Mouse (Mus musculus): ENCODE results near the gene Itga4.
A peak's percentile ranks its signal among the peaks of the same experiment; 100 is the strongest.

Itga4 gene

DNA sequence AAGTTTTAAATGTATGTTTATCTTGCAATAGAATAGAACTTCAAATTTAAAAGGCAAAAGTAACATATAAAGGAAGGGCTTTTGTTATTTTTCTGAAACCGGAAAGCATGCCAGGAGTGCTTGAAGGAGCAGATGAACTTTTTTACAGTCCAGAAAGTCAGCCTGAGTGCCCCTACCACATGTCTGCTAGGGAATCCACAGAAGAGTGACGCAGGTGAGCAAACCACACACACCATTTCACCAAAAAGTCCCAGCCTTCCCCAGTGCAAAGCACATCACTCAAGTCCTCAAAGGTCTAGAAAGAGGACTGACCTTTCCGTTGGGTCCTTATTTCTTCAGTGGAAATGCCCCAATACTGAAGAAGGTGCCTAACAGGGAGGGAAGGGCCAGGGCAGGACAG lies 11.3 kb downstream of the Itga4 start:
- DNase-seq (ENCODE audit: low read depth, low spot score), result no peak

- no peak for DNase-seq (ENCODE audit: low read depth, low spot score)
Measured at GRCm38 (mm10) chr2:79267181-79267580, 12.0 kb downstream of the Itga4 start.

DNA sequence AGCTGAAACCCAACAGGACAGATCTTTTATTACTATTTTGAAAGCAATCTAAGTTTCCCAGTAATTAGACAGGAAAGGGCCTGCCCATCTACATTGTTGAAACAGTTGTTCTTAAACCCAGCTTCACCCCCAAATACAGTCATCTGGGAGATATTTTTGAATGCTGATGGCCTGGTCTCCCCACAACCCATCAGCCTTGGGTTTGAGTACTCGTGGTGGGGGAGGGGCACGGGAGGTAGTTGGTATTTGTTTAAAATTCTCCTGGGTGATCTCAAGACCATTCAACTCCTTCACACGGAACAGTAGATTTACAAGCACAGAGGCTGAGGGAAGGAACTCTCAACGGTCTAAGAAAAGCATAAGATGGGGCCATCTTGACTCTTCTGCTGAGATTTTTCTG lies 13.6 kb downstream of the Itga4 start:
- no peak for DNase-seq (ENCODE audit: low read depth, low spot score)

- DNase-seq (ENCODE audit: low read depth, low spot score), result no peak
Measured at GRCm38 (mm10) chr2:79270034-79270535, 14.9 kb downstream of the Itga4 start.

DNA sequence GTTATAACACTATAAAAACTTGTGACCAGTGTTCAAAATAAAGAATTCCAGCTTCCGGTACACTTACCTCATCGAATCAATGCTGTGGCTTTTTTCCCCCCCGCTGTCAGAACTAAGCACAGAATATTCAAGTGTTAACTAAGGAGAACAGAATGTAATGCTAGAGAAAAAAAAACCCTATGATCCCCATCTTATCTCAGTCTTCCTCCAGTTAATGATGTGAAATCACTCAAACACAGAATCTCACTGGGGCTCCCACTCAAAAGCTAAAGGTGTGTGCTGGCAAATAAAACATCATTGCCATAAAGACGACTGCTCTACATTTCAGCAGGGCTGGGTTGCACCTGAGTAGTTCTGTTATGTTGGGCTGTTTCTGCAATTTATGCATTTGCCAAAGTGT lies 16.6 kb downstream of the Itga4 start:
- DNase-seq (ENCODE audit: low read depth, low spot score), result no peak

DNA sequence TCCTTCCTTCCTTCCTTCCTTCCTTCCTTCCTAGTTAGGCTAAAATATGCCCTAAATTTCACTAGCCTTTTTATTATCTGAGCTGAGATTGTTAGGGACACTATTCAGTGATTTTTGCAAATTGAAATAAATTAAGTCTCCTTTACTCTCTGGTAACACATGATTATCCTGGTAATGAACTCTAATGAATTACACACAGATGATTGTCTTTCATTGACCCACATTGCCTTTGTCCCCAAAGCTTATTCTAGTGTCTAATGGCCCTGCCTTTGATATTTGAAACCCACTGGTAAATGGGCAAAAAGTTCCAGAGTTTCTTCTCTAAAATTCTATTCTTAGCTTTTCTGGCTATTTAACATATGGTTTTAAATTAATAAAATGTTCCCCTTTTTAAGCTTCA lies 23.4 kb downstream of the Itga4 start:
- no peak for DNase-seq (ENCODE audit: low read depth, low spot score)

- no peak for DNase-seq (ENCODE audit: low read depth, low spot score)
Measured at GRCm38 (mm10) chr2:79284206-79284605, 29.0 kb downstream of the Itga4 start.

GRCm38 (mm10) chr2:79290149-79290548 lies 34.9 kb downstream of the Itga4 start:
- DNase-seq (ENCODE audit: low read depth, low spot score), result peak; percentile 8

DNA sequence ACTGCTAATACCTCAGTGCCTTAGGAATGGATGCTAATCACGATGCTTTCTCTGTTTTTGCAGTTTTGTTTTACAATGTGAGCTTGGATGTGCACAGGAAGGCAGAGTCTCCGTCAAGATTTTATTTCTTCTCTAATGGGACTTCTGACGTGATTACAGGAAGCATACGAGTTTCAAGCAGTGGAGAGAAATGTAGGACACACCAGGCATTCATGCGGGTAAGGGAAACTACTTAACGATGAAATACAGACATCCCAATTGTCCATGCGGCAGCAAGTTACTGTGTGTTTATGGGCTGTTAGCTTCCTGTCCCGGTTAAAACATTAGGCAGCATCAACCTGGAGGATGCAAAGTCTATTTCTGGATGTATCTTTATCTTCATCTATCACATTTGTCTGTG lies 36.7 kb downstream of the Itga4 start:
- DNase-seq (ENCODE audit: low read depth, low spot score), result no peak

DNA sequence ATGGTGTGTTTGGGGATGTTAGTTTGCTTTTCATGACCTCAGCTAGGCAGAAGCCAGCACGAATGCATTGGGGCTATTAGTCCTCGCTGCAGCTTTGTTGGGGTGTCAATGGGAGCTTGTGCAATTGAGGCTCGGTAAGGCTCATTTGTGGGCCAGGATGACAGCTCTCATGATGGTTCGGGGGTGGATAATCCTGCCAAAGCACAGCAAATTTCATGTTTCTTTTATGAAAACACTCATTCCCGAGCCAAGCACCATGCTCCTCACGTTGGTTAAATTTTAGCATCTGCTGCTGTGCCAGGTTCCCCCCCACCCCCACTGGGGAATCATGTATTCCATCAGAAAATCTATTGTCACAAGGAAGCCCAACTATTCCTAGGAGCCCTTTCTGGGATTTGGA lies 37.2 kb downstream of the Itga4 start:
- peak; percentile 63 for DNase-seq (ENCODE audit: low read depth, low spot score)

- DNase-seq (ENCODE audit: low read depth, low spot score), result no peak
Measured at GRCm38 (mm10) chr2:79302398-79302797, 47.2 kb downstream of the Itga4 start.

DNA sequence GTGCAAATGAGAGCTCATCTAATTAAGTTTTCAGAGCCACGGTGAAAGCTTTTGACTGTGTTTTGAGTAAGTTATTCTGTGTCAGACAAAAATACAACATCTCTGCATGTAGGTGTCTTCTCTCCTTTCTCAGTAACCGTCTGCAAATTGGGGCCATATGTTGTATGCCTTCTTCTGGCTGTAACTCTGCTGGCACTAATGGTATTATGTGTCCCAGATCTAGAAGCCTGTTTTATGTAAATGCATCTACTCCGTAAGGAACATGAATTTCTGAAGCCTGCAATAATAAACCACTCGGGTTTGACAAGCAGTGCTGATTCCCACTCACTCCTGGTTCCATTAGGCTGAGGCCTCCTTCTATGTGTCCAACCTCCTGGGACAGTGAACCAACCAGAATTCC lies 52.3 kb downstream of the Itga4 start:
- DNase-seq (ENCODE audit: low read depth, low spot score), result peak; percentile 83

DNA sequence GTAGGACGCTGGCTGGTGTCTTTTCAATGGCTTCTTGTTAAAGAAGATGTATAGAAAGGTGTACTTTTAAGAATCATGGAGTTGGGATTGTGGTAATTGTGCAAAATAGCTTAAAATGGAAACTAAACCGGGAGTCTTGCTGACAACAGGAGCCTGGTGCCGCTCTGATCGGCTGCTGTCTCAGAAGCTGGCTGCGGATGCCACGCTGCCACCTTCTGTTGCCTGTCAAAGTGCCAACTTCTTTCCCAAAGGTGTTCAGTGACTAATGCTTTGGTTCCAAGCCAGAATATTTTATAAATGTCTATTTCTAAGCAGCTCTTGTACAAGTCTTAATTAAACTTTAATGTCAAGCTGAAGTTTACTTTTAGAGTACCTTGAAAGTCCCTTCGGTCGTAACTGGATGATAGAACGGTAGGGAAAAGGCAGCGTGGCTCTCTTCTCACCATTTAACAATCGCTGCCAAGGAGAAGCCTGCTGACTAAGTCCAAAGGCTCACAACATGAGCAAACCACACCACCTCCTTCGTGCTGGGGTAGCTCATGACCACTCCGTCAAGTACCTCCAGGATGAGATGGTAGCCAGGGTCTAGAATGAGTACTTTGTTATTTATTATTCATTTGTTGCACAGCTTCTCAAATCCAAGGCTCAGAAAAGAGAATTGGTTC lies 54.4 kb downstream of the Itga4 start:
- peak; percentile 92 for DNase-seq (ENCODE audit: low read depth, low spot score)

DNA sequence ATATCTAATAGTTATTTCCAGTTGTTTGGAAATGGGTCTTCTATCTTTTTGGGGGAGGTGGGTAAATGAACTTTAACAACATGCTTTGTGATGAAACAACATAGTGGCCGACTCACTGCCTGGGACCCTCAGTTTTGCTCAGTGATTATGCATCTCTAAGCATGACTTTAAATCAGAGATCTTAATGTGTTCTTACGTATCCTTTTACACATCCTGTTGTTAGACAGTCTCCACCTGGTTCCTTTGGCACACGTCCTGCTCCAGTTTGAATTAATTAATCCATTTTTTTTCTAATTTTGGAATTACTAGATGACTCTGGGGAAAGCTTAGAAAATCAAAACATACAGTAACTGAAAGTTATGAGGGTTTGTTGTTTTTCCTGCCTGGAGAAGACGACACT lies 57.3 kb downstream of the Itga4 start:
- DNase-seq (ENCODE audit: low read depth, low spot score), result no peak

GRCm38 (mm10) chr2:79315108-79315507 lies 59.9 kb downstream of the Itga4 start:
- no peak for DNase-seq (ENCODE audit: low read depth, low spot score)

DNA sequence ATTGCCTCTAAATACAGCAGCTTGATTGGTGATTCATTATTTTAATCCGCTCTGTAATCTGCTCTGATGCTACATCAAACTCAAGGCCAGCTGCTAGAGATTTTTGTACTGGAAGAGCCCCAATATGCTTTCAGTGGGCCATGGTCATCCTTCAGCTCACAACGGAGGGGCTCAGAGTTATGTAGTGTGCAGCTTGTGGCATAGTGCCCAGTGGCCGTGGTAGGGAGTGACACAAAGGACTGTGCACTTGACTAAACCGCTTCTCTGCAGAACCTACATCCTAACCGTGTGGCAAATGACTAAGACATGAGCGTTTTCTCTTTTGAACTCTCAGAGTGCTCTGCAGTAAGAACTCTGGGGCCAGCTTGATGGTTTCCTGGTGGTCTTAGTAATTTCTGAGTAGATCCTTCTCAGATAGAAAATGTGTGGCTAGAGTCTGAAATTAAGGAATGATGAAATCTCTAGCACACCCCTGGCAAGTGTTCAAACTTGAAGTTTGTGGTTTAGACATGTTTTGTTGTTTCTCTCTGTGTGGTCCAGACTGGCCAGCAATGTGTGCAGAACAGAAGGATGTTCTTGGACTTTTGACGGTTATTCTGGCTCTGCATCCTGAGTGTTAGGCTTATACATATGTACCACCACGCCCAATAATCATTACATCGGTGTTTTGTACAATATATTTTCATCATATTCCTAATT lies 61.1 kb downstream of the Itga4 start:
- DNase-seq (ENCODE audit: low read depth, low spot score), result no peak

GRCm38 (mm10) chr2:79328079-79328478 lies 72.9 kb downstream of the Itga4 start:
- no peak for DNase-seq (ENCODE audit: low read depth, low spot score)

- no peak for DNase-seq (ENCODE audit: low read depth, low spot score)
Measured at GRCm38 (mm10) chr2:79334661-79335060, 79.4 kb downstream of the Itga4 start.

DNA sequence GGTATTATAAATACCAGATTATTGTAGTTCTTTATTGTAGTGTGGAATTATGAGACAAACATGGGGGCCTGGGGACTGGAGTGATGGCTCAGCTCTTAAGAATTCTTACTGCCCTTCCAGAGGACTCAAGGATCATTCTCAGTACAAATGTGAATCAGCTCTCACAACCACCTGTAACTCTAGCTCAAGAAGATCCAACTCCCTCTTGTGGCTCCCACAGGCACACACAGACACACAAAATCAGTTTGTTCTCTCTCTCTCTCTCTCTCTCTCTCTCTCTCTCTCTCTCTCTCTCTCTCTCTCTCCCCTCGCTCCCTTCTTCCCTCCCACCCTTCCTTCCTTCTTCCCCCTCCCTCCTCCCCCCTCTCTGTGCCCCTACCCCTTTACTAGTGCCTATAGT lies 80.9 kb downstream of the Itga4 start:
- DNase-seq (ENCODE audit: low read depth, low spot score), result peak; percentile 46

GRCm38 (mm10) chr2:79339003-79339402 lies 83.8 kb downstream of the Itga4 start:
- DNase-seq (ENCODE audit: low read depth, low spot score), result peak; percentile 6

DNA sequence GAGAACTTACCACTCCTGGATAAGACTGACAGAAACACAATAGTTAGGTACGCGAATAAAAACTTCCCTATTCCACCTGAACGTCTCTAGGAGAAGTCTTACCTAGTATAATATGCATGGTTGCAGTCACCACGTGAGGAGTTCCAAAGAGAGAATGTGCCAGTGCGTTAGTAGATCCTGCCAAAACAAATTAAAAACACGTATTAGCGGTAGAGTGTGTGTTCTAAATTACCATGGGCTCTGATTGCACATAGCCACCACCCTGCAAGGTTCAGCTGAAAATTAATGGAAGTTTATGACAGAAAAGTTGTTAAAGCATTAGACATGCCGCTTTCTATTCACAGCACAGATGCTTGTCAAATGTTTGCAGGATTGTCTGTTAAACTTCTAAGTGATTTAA lies 87.9 kb downstream of the Itga4 start:
- DNase-seq (ENCODE audit: low read depth, low spot score), result no peak

- DNase-seq (ENCODE audit: low read depth, low spot score), result no peak
Measured at GRCm38 (mm10) chr2:79351179-79352099, 96.2 kb downstream of the Itga4 start.

All from brain, adult 2 months (tissue).